Mouse (Mus musculus): ENCODE data around the gene St6galnac3. TPM values are rescaled to one million over a fixed set of nuclear protein-coding genes. Genes with fewer than 3 reads are reported as not detected.

St6galnac3 gene
- total and polyA plus RNA-seq, 3 experiments, result 0.08 to 1.1 (median 0.38) TPM

- no peak for DNase-seq (ENCODE audit: extremely low read depth)
- H3K4me1 ChIP-seq (ENCODE audit: control insufficient read depth in 1 of 2, insufficient read depth in 2 of 2), result peaks cover 7 to 9% of the 10 kb centered on the region in 2 experiments; a peak in 3 of 4 replicates
- in situ Hi-C loops (cut with MboI; ENCODE audit: low pct_ligation_motif_present, low pct_unique_long_range_greater_than_20kb, low sequenced_read_pairs) (no loop called here), dilution Hi-C loops (cut with MboI; ENCODE audit: extremely low pct_ligation_motif_present, extremely low pct_unique_long_range_greater_than_20kb, low sequenced_read_pairs) (no loop called here)
- H3K36me3 ChIP-seq (replicated peaks in 1 of 2; ENCODE audit: control insufficient read depth in 1 of 2, insufficient read depth in 1 of 2, low read length in 1 of 2), result no peaks in the 10 kb centered on the region
- H3K27ac ChIP-seq (ENCODE audit: insufficient read depth, low read depth), result no peak overlapping the region
- no peak overlapping the region for H3K4me2 ChIP-seq (ENCODE audit: insufficient read depth, low read depth, poor library complexity, severe bottlenecking)
- H3K9me3 ChIP-seq (replicated peaks; ENCODE audit: low read length), result no peaks in the 10 kb centered on the region
- no peak for TF ChIP-seq MAZ (IDR thresholded peaks at IDR 0.05; ENCODE audit: low read depth, low read length)
- TF ChIP-seq TCF12 (IDR thresholded peaks at IDR 0.05; ENCODE audit: low read depth, low read length), result no peak
- no peak for TF ChIP-seq ZMIZ1 (IDR thresholded peaks at IDR 0.05; ENCODE audit: low read depth, low read length)
- TF ChIP-seq POLR2AphosphoS2 (IDR thresholded peaks at IDR 0.05; ENCODE audit: low read depth, low read length), result no peak
- TF ChIP-seq PAX5 (IDR thresholded peaks at IDR 0.05; ENCODE audit: low read length), result no peak
- no peak for TF ChIP-seq EP300 (IDR thresholded peaks at IDR 0.05; ENCODE audit: low read length)
- TF ChIP-seq ELF1 (IDR thresholded peaks at IDR 0.05; ENCODE audit: low read depth, low read length), result no peak
- TF ChIP-seq IRF4 (IDR thresholded peaks at IDR 0.05; ENCODE audit: low read depth, low read length), result no peak
- no peak for TF ChIP-seq CHD1 (IDR thresholded peaks at IDR 0.05; ENCODE audit: low read depth, low read length)
- no peak for TF ChIP-seq SMC3 (IDR thresholded peaks at IDR 0.05; ENCODE audit: low read depth, low read length)
- no peak for TF ChIP-seq HCFC1 (IDR thresholded peaks at IDR 0.05; ENCODE audit: low read depth, low read length)
- TF ChIP-seq JUND (conservative IDR thresholded peaks at IDR 0.05; ENCODE audit: low read depth, low read length), result no peak
- TF ChIP-seq UBTF (IDR thresholded peaks at IDR 0.05; ENCODE audit: low read depth, low read length), result no peak
- no peak for TF ChIP-seq ZNF384 (IDR thresholded peaks at IDR 0.05; ENCODE audit: low read depth, low read length)
- no peaks in the 10 kb centered on the region for H3K79me2 ChIP-seq (replicated peaks; ENCODE audit: control insufficient read depth, extremely low read depth, insufficient read depth, poor library complexity, severe bottlenecking)
- no peaks in the 10 kb centered on the region for H3K27me3 ChIP-seq (replicated peaks)
- H3K9ac ChIP-seq (ENCODE audit: insufficient read depth, low read depth), result no peak overlapping the region
- no peak overlapping the region for H3K4me3 ChIP-seq (replicated peaks in 1 of 3; ENCODE audit: low read depth in 2 of 3, low read length in 2 of 3, poor library complexity in 1 of 3)
Observed at GRCm38 (mm10) chr3:153553712-153554111, 171.3 kb downstream of the St6galnac3 start.

GRCm38 (mm10) chr3:153553226-153553625 lies 171.7 kb downstream of the St6galnac3 start:
- Histone ChIP-seq H3K4me3 (replicated peaks in 1 of 3; ENCODE audit: low read depth in 2 of 3, low read length in 2 of 3, poor library complexity in 1 of 3) (no peak overlapping the region), H3K9ac (ENCODE audit: insufficient read depth, low read depth) (no peak overlapping the region), H3K79me2 (replicated peaks; ENCODE audit: control insufficient read depth, extremely low read depth, insufficient read depth, poor library complexity, severe bottlenecking) (no peaks in the 10 kb centered on the region), H3K27me3 (replicated peaks) (no peaks in the 10 kb centered on the region), H3K4me2 (ENCODE audit: insufficient read depth, low read depth, poor library complexity, severe bottlenecking) (no peak overlapping the region), H3K27ac (ENCODE audit: insufficient read depth, low read depth) (no peak overlapping the region), H3K36me3 (replicated peaks in 1 of 2; ENCODE audit: control insufficient read depth in 1 of 2, insufficient read depth in 1 of 2, low read length in 1 of 2) (no peaks in the 10 kb centered on the region), H3K4me1 (ENCODE audit: control insufficient read depth in 1 of 2, insufficient read depth in 2 of 2) (peaks cover 7 to 10% of the 10 kb centered on the region in 2 experiments; a peak in 3 of 4 replicates), H3K9me3 (replicated peaks; ENCODE audit: low read length) (no peaks in the 10 kb centered on the region)
- dilution Hi-C loops (cut with MboI; ENCODE audit: extremely low pct_ligation_motif_present, extremely low pct_unique_long_range_greater_than_20kb, low sequenced_read_pairs) (no loop called here), in situ Hi-C loops (cut with MboI; ENCODE audit: low pct_ligation_motif_present, low pct_unique_long_range_greater_than_20kb, low sequenced_read_pairs) (no loop called here)
- DNase-seq (ENCODE audit: extremely low read depth), result no peak
- TF ChIP-seq MYC (IDR thresholded peaks at IDR 0.05; ENCODE audit: low read depth, low read length), result no peak
- TF ChIP-seq SMC3 (IDR thresholded peaks at IDR 0.05; ENCODE audit: low read depth, low read length), result no peak
- TF ChIP-seq JUND (conservative IDR thresholded peaks at IDR 0.05; ENCODE audit: low read depth, low read length), result no peak
- no peak for TF ChIP-seq RAD21 (IDR thresholded peaks at IDR 0.05; ENCODE audit: low read depth, low read length)
- TF ChIP-seq MEF2A (IDR thresholded peaks at IDR 0.05; ENCODE audit: borderline replicate concordance, low read depth, low read length), result no peak
- TF ChIP-seq IRF4 (IDR thresholded peaks at IDR 0.05; ENCODE audit: low read depth, low read length), result no peak
- TF ChIP-seq ZKSCAN1 (IDR thresholded peaks at IDR 0.05; ENCODE audit: borderline replicate concordance, low read depth, low read length), result no peak
- no peak for TF ChIP-seq JUN (IDR thresholded peaks at IDR 0.05; ENCODE audit: insufficient read depth, low read depth, low read length)
- TF ChIP-seq TBP (conservative IDR thresholded peaks at IDR 0.05; ENCODE audit: low read depth, low read length), result no peak
- TF ChIP-seq CTCF (conservative IDR thresholded peaks at IDR 0.05 in 1 of 2, IDR thresholded peaks at IDR 0.05 in 1 of 2; ENCODE audit: low read depth in 2 of 2, low read length in 2 of 2), result no peak
- TF ChIP-seq PAX5 (IDR thresholded peaks at IDR 0.05; ENCODE audit: low read length), result no peak
- no peak for TF ChIP-seq UBTF (IDR thresholded peaks at IDR 0.05; ENCODE audit: low read depth, low read length)
- no peak for TF ChIP-seq USF2 (conservative IDR thresholded peaks at IDR 0.05; ENCODE audit: low read depth, low read length)
- TF ChIP-seq CHD2 (IDR thresholded peaks at IDR 0.05; ENCODE audit: low read length), result no peak

Data from CH12.LX (cell line).